Mouse (Mus musculus): ENCODE measurements around the gene Tle2.

The Tle2 gene

DNA sequence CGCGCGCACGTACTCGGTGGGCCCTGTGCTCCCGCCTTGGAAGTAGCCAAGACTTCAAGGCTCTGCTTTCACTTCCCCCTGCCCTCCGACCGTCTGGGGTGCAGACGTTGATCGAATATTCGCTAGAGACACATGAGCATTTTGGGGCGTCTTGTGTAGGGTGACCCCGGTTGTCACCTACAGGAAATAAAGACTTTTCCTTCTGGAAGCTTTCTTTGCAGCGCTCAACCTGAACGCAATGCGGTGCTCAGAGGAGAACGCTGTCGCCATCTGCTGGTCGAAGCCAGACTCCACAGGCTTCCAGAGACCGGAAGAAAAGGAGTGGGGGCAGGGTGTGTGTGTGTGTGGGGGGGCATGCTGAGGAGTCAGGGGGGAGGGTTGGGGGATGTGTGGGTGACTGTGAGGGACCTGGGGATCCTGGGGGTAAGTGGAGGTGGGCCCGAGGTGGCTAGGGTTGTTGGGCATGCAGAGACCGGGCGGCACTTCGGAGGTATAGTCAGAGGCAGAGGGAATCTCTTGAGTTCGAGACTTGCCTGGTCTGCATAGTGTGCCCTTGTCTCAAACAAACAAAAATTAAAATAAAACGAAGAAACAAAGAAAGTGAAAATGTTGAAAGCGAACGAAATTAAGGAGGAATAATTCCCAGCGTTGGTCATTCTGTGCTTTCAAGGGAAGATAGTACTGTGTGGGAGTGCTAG lies 30.8 kb downstream of the Tle2 start:
- peak; percentile 91 for DNase-seq (ENCODE audit: low read depth, low spot score)

DNA sequence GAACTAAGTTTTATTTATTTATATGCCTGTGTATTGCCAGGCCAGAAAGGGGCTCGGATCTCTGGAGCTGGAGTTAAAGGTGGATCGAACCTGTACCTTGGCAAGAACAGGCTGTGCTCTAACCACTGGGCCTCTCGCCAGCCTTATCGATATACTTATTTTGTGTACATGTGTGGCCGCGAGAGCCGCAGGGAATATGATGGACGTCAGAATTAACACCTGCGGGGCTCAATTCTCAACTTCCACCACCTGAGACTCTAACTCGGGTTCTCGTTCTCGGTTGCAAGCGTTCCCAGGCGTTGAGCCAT lies 31.3 kb downstream of the Tle2 start:
- no peak for DNase-seq (ENCODE audit: low read depth, low spot score)

DNA sequence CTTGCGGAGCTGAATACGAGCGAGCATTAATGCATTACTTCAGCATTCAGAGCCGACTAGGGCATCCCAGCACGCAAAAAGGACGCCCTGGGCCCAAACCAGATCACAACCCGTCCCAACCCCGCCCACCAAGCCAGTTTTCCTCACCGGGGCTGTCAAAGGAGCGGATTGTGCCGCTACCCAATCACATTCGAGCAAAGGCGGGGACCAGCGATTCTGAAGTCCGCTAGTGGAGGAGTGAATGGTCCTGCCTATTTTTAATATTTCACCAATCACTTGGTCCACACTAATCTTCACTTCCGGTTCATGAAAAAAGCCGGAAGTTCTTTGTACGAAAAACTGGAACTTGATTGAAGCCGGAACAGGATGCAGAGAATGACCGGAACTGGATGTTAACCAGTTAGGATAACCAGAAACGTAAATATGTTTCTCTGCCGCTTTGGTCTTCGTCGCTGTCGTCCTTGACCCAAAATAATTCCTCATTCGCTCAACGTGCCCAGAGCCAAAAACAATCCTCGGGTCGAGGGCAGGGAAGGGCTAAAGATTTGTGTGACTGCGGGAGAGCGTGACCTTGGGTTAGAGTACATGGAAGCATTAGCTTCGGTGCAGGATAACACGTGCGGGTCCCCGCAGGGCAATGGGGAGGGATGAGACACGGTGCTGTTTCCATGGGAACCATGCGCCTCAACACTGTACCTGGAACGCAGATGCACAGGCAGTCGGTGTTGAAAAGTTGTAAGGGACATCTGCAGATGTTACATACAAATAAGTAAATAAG lies 31.8 kb downstream of the Tle2 start, which contains the start of gene BC025920:
Gene BC025920, plus strand, starts transcription at position 297 of the 778 bp plus-strand sequence.
- peak; percentile 98 for DNase-seq (ENCODE audit: low read depth, low spot score)

DNA sequence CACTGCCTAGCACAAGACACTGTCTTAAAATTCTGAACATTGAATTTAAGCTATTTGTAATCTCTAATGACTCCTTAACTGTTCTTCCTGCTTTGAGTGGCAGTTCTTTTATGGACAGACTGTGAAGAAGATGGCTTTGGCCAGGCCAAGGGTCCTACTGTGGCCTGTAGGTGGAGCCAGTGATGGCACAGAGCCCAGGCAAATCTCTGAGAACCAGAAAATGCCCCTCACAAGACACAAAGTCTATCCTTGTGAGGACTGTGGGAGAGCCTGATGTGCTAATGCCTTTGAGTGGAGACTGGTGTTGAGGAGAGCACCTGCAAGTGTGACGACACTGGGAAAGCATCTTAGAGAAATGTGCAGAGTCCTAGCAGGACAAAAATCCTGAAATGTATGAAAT lies 33.9 kb downstream of the Tle2 start:
- no peak for DNase-seq (ENCODE audit: low read depth, low spot score)

DNA sequence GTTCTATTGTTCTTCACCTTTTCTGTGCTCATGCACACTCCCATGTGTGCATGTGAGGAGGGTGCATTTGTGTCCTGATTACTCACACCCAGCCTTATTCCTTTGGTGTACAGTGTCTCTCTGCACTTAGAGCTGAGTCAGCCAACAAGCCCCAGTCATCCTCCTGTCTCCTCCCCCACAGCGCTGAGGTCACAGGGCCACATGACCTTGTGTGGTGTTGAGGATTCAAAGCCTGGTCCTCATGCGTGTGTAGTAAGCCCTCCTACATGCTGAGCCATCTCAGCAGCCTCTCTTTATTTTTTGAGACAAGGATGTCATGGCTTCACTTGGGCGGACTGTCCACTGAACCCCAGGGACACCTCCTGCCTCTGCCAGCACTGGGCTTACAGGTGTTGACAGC lies 38.4 kb downstream of the Tle2 start:
- no peak for DNase-seq (ENCODE audit: low read depth, low spot score)

DNA sequence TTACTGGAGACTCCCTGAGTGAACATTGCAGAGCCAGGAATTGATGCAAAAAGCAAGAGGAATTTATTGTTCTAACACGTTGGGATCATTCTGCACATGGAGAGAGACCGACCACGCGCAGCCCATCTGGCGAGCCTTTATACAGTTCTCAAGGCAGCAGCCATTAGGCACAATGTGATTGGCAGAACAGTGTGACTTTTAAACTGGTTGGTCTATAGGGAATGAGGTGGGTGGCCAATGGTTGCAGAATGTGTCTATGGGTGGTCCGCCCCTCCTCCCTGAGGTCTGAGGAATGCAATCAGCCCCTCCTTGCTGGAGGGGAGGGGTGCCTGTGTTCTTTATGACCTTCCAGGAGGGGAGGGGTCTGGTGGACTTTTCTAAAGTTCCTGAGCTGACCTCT lies 41.1 kb downstream of the Tle2 start:
- peak; percentile 68 for DNase-seq (ENCODE audit: low read depth, low spot score)

DNA sequence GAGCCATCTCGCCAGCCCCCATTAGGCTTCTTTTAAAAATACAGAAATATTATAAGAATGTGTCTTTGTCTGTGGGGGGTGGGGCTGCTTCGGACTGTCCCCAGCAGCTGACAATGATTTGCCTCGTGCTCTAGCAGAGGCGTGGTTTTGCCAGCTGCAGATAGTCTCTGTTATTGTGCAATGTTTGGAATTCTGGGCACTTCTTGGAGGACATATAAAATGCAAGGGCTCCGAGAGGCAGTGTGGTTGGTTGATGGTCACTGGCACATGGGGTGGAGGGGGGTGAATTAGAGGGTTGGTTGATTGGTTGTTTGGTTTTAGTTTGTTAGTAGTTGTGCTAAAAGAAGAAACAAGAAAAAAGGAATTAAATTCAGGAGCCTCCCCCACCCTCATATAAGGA lies 45.6 kb downstream of the Tle2 start:
- no peak for DNase-seq (ENCODE audit: low read depth, low spot score)

DNA sequence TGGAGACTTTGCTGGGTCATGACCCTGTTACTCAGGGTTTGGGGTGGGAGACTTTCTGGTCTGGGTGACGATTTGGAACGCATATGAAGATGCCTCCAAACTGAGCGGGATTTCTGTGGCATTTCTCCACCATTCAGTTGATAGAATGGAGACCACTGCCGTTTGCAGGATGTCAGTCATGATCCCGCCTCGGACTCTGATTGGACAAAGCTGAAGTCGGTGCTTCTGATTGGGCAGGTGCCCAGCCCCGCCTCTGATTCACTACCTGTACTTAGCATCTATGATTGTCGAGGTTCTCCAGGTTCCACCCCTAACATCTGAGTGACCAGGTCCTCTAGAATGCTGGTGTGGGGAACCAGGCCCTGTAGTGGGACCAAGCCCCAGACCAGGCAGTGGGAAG lies 46.4 kb downstream of the Tle2 start:
- no peak for DNase-seq (ENCODE audit: low read depth, low spot score)

DNA sequence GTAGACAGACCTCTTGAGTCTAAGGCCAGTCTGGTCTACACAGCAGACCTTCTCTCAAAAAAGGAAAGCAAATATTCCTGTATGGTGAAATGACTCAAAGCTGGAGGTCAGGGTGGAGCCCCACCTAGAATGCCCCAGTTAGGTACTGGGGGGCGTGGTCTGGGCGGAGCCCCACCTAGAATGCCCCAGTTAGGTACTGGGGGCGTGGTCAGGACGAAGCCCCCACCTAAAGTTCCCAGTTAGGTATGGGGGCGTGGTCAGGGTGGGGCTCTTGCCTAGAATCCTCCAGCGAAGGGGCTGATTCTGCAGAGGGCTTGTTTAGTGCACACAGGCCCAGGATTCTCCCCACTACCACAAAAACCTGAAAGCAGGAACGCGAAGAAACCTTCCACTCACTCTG lies 49.1 kb downstream of the Tle2 start:
- DNase-seq (ENCODE audit: low read depth, low spot score), result no peak

DNA sequence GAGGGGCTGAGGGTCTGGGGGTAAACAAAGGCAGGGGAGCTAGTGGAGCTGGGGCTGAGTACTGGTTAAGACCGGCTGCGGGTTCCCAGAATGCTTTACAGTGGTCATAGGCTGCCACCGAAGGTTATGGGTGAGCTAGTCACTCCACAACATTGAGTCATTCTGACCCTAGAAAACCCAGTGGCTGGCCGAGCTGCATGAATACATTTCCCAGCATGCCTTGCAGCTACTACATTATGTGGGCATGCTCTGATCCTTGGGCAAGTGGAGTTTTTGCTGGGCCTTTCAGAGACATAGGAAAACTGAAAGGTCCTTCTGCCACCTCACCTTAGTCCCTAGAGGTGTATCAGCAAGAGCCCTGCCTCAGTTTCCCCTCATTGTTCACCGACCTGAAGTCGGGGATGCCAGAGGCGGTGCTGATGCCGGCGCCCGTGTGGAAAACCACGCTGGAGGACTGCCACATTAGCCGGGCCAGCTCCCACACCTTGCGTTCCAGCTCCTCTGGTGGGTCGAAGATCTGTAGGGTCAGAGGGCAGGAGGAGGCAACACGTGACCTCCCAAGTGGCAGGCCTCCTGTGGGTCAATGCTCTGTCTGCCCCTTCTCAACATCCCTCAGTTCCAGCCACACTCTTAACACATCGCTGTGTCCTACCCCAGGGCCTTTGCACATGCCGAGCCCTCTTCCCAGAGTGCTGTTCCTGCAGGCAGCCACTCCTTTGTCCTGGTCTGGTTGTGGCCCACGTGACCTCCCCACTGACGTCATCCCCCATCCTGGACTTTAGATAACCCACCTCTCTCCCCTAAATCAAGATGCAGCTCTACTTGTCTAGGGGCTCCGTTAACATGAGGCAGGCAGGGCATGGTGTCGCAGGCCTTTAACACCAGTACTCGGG lies 52.0 kb downstream of the Tle2 start:
- DNase-seq (ENCODE audit: low read depth, low spot score), result no peak

DNA sequence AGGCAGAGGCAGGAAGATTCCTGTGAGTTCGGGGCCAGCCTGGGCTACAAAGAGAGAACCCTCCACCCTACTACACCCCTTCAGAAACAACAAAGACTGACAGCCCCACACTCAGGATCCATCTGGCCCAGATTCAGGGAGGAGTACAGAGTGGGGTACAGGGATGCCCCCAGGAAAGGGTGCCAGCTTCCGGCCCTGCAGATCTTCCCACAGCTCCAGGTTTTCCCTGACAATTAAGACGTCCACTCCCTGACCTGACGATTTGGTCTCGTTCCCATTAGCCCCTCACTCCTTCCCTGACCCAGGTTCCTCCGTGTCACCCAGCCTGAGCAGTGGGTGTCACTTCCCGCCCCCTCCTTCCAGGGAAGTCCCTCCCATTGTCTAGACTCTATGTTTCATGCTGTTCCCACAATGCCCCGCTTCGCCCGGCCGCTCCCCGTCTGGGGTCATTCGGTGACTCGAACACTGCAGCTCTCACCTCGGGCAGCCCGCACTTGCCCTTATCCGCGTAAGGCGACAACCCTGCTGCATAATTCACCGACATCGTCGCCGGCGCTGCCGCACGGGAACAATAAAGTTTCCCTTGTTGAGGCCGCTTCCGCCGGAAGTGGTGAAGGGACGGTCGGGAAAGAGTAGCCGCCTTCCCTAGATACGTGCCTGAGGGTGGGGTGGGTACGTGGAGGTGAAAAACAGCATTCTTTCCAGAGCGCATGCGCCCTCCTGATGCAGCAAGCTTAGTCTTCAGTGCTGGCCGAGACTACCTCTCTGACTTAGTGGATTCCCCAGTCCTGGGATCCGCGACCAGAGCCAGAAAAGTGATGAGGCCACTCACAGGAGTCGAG lies 52.9 kb downstream of the Tle2 start, which contains the start of gene Sirt6:
Gene Sirt6, minus strand, starts transcription at position 804 of the 842 bp plus-strand sequence.
- DNase-seq (ENCODE audit: low read depth, low spot score), result peak; percentile 95

DNA sequence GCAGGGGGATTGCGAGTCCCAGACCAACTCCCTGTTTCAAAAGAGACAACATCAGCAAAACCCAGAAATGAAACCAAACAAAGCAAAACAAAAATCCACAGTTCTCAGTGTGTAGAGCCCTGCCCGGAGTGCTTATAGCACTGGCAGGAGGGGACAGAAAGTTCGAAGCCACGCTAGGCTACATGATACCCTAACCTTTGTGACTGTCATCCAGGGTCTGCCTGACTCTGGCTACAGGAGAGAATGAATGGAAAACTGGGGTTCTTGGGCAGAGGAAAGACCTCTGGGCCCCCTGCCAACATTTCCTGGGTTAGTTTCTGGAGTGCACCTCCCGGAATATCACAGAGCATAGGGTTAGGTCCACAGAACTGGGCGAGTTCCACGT lies 53.5 kb downstream of the Tle2 start:
- DNase-seq (ENCODE audit: low read depth, low spot score), result no peak

DNA sequence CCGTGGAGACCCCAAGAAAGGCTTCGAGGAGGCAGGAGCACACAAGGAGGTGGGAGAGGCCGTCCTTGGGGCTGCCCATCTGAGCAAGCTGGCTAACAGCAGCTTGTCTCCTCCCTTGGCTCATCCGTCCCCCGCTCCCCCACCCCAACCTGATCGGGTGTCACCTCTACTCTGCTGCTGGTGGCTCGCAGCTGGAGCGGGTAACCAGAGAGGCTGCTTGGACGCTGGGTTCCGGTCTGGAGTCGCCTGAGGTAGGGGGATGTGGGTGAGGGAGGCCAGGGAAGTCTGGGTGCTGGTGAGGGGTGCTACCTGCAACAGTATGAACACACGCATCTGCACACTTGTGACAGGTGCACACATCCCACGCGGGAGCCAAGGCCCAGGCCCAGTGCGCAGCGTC lies 54.0 kb downstream of the Tle2 start, which contains the start of gene Ankrd24:
Gene Ankrd24, plus strand, starts transcription at position 151 of the 400 bp plus-strand sequence.
- no peak for DNase-seq (ENCODE audit: low read depth, low spot score)

DNA sequence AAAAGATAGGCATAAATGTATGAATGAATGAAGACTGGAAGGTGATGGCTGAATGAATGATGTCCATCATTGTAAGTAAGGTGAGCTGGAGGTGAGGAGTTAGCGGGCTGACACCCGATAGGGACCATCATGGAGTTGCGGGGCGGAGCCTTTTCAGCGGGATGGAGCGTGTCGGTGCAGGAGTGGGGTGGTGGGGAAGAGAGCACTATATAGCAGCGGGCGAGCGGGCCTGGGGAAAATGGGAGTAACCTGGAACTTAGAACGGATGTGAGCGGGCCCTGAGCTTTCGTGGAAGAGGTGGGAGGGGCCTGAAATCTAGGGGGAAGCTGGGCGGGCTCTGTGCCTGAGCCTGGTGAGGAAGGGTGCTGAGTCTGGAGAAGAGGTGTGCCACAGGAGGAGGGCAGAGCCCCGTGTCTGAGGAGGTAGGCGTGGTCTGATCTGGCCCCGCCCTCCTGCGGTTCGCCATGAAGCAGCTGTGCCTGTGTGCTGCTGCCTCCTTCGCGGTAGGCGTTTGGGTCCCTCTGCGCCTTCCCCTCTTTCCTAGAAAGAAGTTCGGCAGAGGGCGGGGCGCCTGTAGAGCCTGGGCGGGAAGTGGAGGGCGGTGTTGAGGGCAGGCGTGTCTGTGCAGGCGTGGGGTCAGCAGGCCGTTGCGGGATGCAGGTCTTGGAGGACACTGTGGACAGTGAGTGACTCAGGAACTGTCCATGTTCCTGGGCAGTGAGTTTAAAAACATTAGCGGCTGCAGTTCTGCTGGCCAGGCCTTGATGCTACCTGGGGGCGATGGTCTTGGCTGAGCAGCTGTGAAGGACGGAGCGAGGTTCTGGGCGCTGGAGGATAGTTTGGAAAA lies 59.1 kb downstream of the Tle2 start:
- peak; percentile 93 for DNase-seq (ENCODE audit: low read depth, low spot score)

DNA sequence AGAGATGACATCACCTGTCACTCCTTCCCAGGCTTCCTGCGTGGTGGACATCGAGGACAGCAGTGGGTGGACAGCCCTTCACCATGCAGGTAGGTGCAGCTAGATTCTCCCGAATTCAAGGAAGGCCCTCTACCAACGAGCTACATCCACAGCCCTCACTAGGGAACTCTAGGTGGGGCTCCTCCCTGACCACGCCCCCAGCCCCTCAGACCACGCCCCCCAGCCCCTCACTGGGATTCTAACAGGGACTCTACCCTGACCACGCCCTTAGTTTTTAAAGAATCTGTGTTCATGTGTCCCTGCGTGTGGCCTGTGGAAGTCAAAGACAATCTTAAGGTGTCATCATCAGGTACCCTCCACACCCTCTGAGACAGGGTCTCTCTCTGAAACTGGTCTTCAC lies 62.0 kb downstream of the Tle2 start:
- DNase-seq (ENCODE audit: low read depth, low spot score), result no peak

DNA sequence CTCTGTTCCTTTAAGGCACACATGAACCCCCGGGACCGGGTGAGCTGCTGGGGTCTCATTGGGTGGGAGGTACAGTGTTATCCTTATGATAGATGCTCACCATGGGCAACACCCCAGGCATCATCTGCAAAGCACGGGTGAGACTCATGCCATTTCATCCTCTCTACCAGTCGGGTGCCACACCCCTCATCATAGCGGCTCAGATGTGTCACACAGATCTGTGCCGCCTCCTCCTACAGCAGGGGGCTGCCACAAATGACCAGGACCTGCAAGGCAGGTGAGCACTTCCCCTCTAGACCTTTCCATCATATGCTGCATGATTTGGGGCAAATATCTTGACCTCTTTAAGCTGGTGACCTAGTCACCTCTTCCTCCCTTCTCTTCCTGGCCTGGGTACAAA lies 63.7 kb downstream of the Tle2 start:
- no peak for DNase-seq (ENCODE audit: low read depth, low spot score)
